Mouse (Mus musculus): ENCODE data around the gene Rtl5. TPM values are rescaled to one million over a fixed set of nuclear protein-coding genes. Genes with fewer than 3 reads are reported as not detected.

Rtl5 gene
- polyA plus RNA-seq, 3 experiments from 2014 or later: 0.19 to 3.3 (median 0.20) TPM

Other genes starting within 250 kb of the Rtl5 start
- gene Nhsl2, start 221.9 kb downstream of the Rtl5 start, polyA plus RNA-seq (2017; shearing (Covaris generic)): 1 to 10 TPM; 1.3 to 6.6 (median 1.5) TPM
- gene Pin4, start 48.1 kb upstream of the Rtl5 start, polyA plus RNA-seq (2017; shearing (Covaris generic)): 10 to 100 TPM; 39.7 to 49.5 (median 45.1) TPM
- gene Ercc6l, start 85.8 kb upstream of the Rtl5 start, polyA plus RNA-seq (2017; shearing (Covaris generic)): 10 to 100 TPM in 1 of 3 experiments, 1 to 10 TPM in 2; 1.8 to 10.3 (median 2.9) TPM
- gene Rps4x, start 118.1 kb upstream of the Rtl5 start, polyA plus RNA-seq (2017; shearing (Covaris generic)): 1,000 to 10,000 TPM; 1,205 to 2,057 (median 1,820) TPM
- not detected for gene Cited1, start 180.9 kb upstream of the Rtl5 start, polyA plus RNA-seq (2017; shearing (Covaris generic))

Measured in inflammation-experienced regulatory T-cells, adult 6 months (primary cell).